Mouse (Mus musculus) embryonic facial prominence, embryonic 10.5 days (tissue): Measurements from ENCODE around the gene Nedd9. TPM values are rescaled to one million over a fixed set of nuclear protein-coding genes. Genes with fewer than 3 reads are reported as not detected.
A peak's percentile ranks its signal among the peaks of the same experiment; 100 is the strongest.

Experiments
- DNase-seq: peaks from one replicate; pipeline ENCODE4 v3.0.0-alpha.2; 2017; ENCODE audit warnings: low spot score
- H3K27ac ChIP-seq: fragments of 300-500 bp; sonication (generic); replicated peaks from 2 replicates; pipeline ENCODE4 v1.5.1; 2016; ENCODE audit warnings: mild to moderate bottlenecking
- H3K27me3 ChIP-seq: fragments of 300-500 bp; sonication (generic); replicated peaks from 2 replicates; pipeline ENCODE4 v1.6.1; 2016; ENCODE audit warnings: low read depth, mild to moderate bottlenecking; ENCODE audit not compliant: poor library complexity, severe bottlenecking
- H3K36me3 ChIP-seq: fragments of 300-500 bp; sonication (generic); replicated peaks from 2 replicates; pipeline ENCODE4 v1.6.1; 2016; ENCODE audit warnings: mild to moderate bottlenecking, moderate library complexity
- H3K4me1 ChIP-seq: fragments of 300-500 bp; sonication (generic); 2 replicates; pipeline ENCODE4 v1.6.1; 2016
- H3K4me3 ChIP-seq: fragments of 300-500 bp; sonication (generic); 2 replicates; pipeline ENCODE4 v1.5.1; 2016; ENCODE audit warnings: mild to moderate bottlenecking, moderate library complexity
- H3K9me3 ChIP-seq: fragments of 300-500 bp; sonication (generic); 2 replicates; pipeline ENCODE4 v1.6.1; 2016; ENCODE audit warnings: mild to moderate bottlenecking
- WGBS: fragments of 180-500 bp; shearing (Covaris S2); methylation state at CpG from one replicate; pipeline ENCODE4 v1.1.7; 2016; 5-methylcytosine and 5-hydroxymethylcytosine counted together
- polyA plus RNA-seq: library from polyadenylated mRNA; unstranded; fragments of >200 nt; fragmentation: Nextera tagmentation; extraction: Ambion mirVana; gene quantifications from 2 replicates; pipeline ENCODE4 v1.2.1, GENCODE M21; 2016

Gene Nedd9
- polyA plus RNA-seq, 1 experiment from 2014 or later = 19.1 TPM

DNA sequence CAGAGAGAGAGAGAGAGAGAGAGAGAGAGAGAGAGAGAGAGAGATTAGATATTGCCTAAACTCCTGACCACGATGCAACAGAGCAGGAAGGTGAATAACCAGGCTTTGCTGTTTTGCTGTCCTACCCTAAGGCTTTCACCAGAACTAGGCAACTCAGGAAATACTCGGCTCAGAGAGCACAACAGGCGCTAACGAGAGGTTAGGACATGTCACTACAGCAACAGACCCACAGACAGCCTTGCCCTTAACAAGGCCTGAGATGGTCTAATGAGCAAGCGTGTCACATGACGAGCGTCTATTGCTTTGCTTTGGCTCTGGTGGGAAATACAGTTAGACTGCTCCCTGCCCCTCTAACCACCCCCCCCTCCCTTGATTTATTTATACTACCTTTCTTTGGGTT lies 159.6 kb downstream of the Nedd9 start:
- Histone ChIP-seq H3K4me3 (no peak overlapping the region), H3K9me3 (no peaks in the 10 kb centered on the region), H3K27me3 (no peaks in the 10 kb centered on the region), H3K4me1 (peaks cover 12% of the 10 kb centered on the region), H3K36me3 (peaks cover 29% of the 10 kb centered on the region), H3K27ac (no peak overlapping the region)
- WGBS = 52% methylated on average over 7 of the region's 7 CpGs
- DNase-seq = no peak

DNA sequence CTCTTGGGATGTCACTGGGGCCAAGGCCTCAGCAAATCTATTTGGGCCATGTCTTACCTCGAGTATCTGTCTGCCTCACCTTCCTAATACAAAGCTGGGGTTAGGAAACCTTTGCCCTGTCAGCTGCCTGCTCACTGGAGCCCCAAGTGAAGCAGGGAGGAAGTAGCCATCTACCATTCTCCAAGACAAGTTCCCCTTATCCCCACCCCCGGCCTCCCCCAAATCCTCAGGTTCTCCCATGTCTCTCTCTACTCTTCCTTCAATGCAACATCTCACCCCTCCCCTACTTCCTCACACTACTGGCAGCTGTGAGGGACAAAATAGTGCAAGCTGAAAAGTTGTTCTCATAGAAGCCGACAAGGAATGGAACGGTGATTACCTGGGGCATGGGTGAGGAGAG lies 161.0 kb downstream of the Nedd9 start:
- peaks cover 21% of the 10 kb centered on the region for H3K36me3 ChIP-seq
- no peak overlapping the region for H3K27ac ChIP-seq
- H3K9me3 ChIP-seq = no peaks in the 10 kb centered on the region
- 84% methylated on average over 4 of the region's 4 CpGs for WGBS
- no peak overlapping the region for H3K4me3 ChIP-seq
- H3K4me1 ChIP-seq = peaks cover 17% of the 10 kb centered on the region
- no peaks in the 10 kb centered on the region for H3K27me3 ChIP-seq
- no peak for DNase-seq

DNA sequence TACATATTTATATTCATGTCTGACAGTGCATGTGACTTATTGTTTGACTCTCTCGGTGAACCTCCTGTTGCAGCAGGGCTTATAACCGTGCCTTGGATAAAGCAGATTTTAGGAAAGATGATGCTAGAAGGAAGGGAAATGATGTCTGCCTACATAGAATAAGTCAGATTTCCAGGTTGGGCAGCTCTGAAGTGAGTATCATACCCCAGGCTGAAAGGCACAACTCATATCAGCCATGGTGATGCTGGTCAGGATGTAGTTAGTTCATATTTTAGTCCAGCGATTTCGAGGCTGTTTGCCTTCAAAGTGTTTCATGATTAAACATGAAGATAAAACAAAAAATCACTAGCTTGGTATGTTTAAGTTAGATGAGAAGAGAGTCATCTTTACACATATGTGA lies 161.8 kb downstream of the Nedd9 start:
- no peak overlapping the region for H3K4me3 ChIP-seq
- WGBS = 92% methylated on average over 4 of the region's 4 CpGs
- H3K27me3 ChIP-seq = no peaks in the 10 kb centered on the region
- DNase-seq = no peak
- no peaks in the 10 kb centered on the region for H3K9me3 ChIP-seq
- H3K4me1 ChIP-seq = peaks cover 18% of the 10 kb centered on the region
- H3K27ac ChIP-seq = no peak overlapping the region
- peaks cover 15% of the 10 kb centered on the region for H3K36me3 ChIP-seq

DNA sequence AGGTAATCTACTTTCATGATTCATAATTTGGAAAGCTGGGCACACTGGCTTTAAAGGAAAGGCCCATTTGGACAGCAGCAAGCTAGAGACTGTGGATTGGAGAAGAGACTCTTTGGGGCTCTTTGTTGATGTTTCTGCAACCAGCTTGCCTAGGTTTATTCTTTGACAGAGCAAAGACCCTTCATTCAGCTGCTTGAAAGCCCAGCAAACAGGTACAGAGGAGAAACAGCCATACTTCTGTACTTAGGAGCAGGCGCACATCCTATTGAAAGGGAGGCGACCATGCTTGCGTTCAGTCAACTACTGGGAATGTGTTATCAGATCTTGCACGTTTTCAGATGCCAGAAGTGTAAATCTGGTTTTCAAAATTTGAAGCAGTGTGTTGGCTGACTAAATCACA lies 162.5 kb downstream of the Nedd9 start:
- no peak overlapping the region for H3K27ac ChIP-seq
- H3K4me1 ChIP-seq = peaks cover 18% of the 10 kb centered on the region
- no peaks in the 10 kb centered on the region for H3K9me3 ChIP-seq
- DNase-seq = no peak
- H3K36me3 ChIP-seq = peaks cover 8% of the 10 kb centered on the region
- no peak overlapping the region for H3K4me3 ChIP-seq
- no peaks in the 10 kb centered on the region for H3K27me3 ChIP-seq
- WGBS = 85% methylated on average over 4 of the region's 4 CpGs

DNA sequence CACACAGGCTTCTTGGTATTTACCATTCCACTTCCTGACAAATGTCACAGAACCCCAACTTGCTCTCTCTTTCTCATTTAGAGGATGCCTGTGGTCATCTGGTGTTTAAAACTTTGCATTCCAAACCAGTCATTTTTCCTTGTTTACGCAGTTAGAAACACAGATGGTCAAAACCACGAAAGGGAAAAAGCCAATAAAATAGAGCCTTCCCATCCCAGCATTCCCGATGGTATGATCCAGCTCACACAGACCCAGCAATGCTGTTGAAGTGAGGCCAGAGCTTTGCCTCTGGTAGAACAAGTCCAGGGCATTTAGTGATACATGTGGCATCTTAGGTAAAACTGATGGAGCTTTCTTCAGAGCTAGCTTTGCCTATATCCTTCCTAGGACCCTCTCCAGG lies 165.7 kb downstream of the Nedd9 start:
- Histone ChIP-seq H3K27me3 (no peaks in the 10 kb centered on the region), H3K9me3 (no peaks in the 10 kb centered on the region), H3K4me1 (peaks cover 6% of the 10 kb centered on the region; the same call in 1 of the 2 replicates), H3K27ac (no peak overlapping the region), H3K4me3 (no peak overlapping the region), H3K36me3 (peaks cover 19% of the 10 kb centered on the region)
- DNase-seq = no peak
- 89% methylated on average over 3 of the region's 3 CpGs for WGBS

DNA sequence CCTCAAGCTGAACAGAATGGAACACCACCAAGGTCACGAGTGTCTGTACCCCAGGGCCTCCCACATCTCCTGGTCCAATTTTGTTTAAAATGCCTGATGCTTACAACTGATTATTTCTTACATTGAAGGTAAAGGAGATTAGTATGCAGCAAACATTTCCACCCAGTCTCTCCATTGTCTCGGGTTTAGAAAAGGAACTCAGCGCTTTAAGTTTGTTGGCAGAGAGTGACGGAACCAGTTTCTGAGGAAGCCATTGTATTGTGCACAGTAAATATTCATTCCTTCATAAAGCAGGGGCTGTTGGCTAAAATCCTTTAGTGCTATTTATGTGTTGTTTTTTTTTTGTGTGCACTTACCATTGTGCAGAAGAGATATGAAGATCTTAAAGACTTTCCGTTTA lies 166.4 kb downstream of the Nedd9 start:
- no peaks in the 10 kb centered on the region for H3K9me3 ChIP-seq
- H3K4me3 ChIP-seq = no peak overlapping the region
- no peaks in the 10 kb centered on the region for H3K27me3 ChIP-seq
- DNase-seq = no peak
- H3K27ac ChIP-seq = no peak overlapping the region
- H3K36me3 ChIP-seq = peaks cover 26% of the 10 kb centered on the region
- H3K4me1 ChIP-seq = peaks cover 6% of the 10 kb centered on the region; the same call in 1 of the 2 replicates
- WGBS = 85% methylated on average over 5 of the region's 5 CpGs

GRCm38 (mm10) chr13:41302716-41303115 lies 184.4 kb downstream of the Nedd9 start:
- Histone ChIP-seq H3K9me3 (no peaks in the 10 kb centered on the region), H3K27me3 (no peaks in the 10 kb centered on the region), H3K27ac (no peak overlapping the region), H3K4me1 (peaks cover 29% of the 10 kb centered on the region), H3K36me3 (no peaks in the 10 kb centered on the region), H3K4me3 (no peak overlapping the region)
- DNase-seq = peak; percentile 71
- 60% methylated on average over 10 of the region's 10 CpGs for WGBS

DNA sequence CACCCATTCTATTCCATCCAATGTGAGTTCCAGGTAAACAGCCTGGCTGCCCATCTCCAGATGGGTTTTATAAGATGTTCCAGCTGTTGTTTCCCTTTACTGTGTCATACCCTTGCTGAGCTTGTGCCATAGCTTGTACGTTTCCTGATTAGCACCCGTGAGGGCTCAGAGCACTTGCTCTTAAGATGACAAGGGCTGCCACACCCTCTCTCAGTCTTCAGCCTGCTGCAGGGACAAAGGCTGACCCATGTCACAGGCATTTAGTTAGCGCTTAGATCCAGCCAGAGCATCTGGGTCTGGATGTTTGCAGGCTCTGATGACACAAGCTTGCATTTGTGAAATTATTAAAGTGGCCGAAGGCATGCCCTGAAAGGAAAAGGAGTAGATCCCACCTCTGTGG lies 187.1 kb downstream of the Nedd9 start:
- no peak for DNase-seq
- peak overlapping the region; percentile 35; the same call in 1 of the 2 replicates for H3K27ac ChIP-seq
- WGBS = 59% methylated on average over 4 of the region's 4 CpGs
- no peaks in the 10 kb centered on the region for H3K9me3 ChIP-seq
- H3K4me3 ChIP-seq = no peak overlapping the region
- 0 out of 2 replicates have a peak, but pooled peaks cover 4% of the 10 kb centered on the region for H3K27me3 ChIP-seq
- peaks cover 40% of the 10 kb centered on the region for H3K4me1 ChIP-seq
- no peaks in the 10 kb centered on the region for H3K36me3 ChIP-seq

- peak; percentile 42 for DNase-seq
- H3K27ac ChIP-seq = 0 out of 2 replicates have a peak overlapping the region, but pooled peaks have one; percentile 12
Measured at GRCm38 (mm10) chr13:41298996-41299395, 188.2 kb downstream of the Nedd9 start.

GRCm38 (mm10) chr13:41298533-41298932 lies 188.6 kb downstream of the Nedd9 start:
- 36% methylated on average over 2 of the region's 2 CpGs for WGBS
- DNase-seq = no peak
- peaks cover 43% of the 10 kb centered on the region for H3K4me1 ChIP-seq
- no peaks in the 10 kb centered on the region for H3K9me3 ChIP-seq
- H3K4me3 ChIP-seq = no peak overlapping the region
- H3K36me3 ChIP-seq = no peaks in the 10 kb centered on the region
- no peak overlapping the region for H3K27ac ChIP-seq
- H3K27me3 ChIP-seq = 0 out of 2 replicates have a peak, but pooled peaks cover 4% of the 10 kb centered on the region

More at GRCm38 (mm10) chr13:41298996-41299395, 188.2 kb downstream of the Nedd9 start:
- WGBS = 28% methylated on average over 5 of the region's 5 CpGs
- no peak overlapping the region for H3K4me3 ChIP-seq
- H3K36me3 ChIP-seq = no peaks in the 10 kb centered on the region
- no peaks in the 10 kb centered on the region for H3K9me3 ChIP-seq
- H3K4me1 ChIP-seq = peaks cover 40% of the 10 kb centered on the region
- 0 out of 2 replicates have a peak, but pooled peaks cover 4% of the 10 kb centered on the region for H3K27me3 ChIP-seq

- peak; percentile 37 for DNase-seq
- no peak overlapping the region for H3K27ac ChIP-seq
- H3K36me3 ChIP-seq = no peaks in the 10 kb centered on the region
- H3K9me3 ChIP-seq = no peaks in the 10 kb centered on the region
- WGBS = 60% methylated on average over 10 of the region's 10 CpGs
- H3K27me3 ChIP-seq = 0 out of 2 replicates have a peak, but pooled peaks cover 4% of the 10 kb centered on the region
- H3K4me1 ChIP-seq = peaks cover 45% of the 10 kb centered on the region
- H3K4me3 ChIP-seq = no peak overlapping the region
Measured at GRCm38 (mm10) chr13:41296396-41296795, 190.8 kb downstream of the Nedd9 start.

- DNase-seq = no peak
- 62% methylated on average over 6 of the region's 6 CpGs for WGBS
- Histone ChIP-seq H3K36me3 (no peaks in the 10 kb centered on the region), H3K9me3 (no peaks in the 10 kb centered on the region), H3K27ac (peak overlapping the region; percentile 11; the same call in 1 of the 2 replicates), H3K4me3 (no peak overlapping the region), H3K27me3 (0 out of 2 replicates have a peak, but pooled peaks cover 4% of the 10 kb centered on the region), H3K4me1 (peaks cover 42% of the 10 kb centered on the region)
Measured at GRCm38 (mm10) chr13:41295886-41296285, 191.3 kb downstream of the Nedd9 start.

DNA sequence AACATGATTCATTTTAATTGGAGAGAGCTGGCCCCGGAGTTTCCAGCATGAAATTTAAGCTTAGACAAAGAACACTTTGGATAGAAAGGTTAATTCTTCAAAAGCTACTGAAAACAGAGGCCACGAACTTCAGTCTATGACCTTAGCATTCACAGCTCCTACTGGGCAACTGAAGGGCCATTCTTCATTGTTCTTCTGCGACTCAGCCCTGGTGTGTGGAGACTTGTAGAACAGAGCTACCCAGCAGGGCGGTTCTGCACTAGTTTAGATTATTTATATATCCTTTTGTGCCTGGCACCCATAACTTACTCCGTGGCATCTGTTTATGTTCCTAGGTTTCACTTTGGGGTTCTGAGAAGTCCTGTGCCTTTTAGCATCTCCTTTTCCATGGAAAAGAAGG lies 193.6 kb downstream of the Nedd9 start:
- DNase-seq = no peak
- no peak overlapping the region for H3K27ac ChIP-seq
- 0 out of 2 replicates have a peak, but pooled peaks cover 4% of the 10 kb centered on the region for H3K27me3 ChIP-seq
- H3K36me3 ChIP-seq = no peaks in the 10 kb centered on the region
- WGBS = 54% methylated on average over 5 of the region's 5 CpGs
- peaks cover 21% of the 10 kb centered on the region for H3K4me1 ChIP-seq
- H3K9me3 ChIP-seq = no peaks in the 10 kb centered on the region
- H3K4me3 ChIP-seq = no peak overlapping the region
